ENCODE assay signal across 22 mouse cellular contexts in genomic region chr2:158099537-158099936, GRCm38 (mm10). TPM values are rescaled to one million over a fixed set of nuclear protein-coding genes. Genes with fewer than 3 reads are reported as not detected.
DNase-seq lines count a peak whose midpoint lies in the region; ATAC-seq and TF ChIP-seq lines count a peak whose summit lies in the region.
"Had no signal": no experiment of that assay in that cellular context is flagged by ENCODE, and none has a peak within 500 bp of the region (broad histone marks: within the 10 kb centered on the region; RNA-seq: fewer than 3 reads in every experiment).

No protein-coding gene starts in this region.

- ATAC-seq in kidney, embryonic 14.5 days (ENCODE audit: low FRiP score, low TSS enrichment): 0 out of 2 replicates have a peak, but pooled peaks have one; percentile 41
- ATAC-seq in limb, embryonic 13.5 days (ENCODE audit: low FRiP score, low read depth): peak; percentile 15; the same call in 1 of the 2 replicates
- ATAC-seq in limb, embryonic 14.5 days (ENCODE audit: low FRiP score, low read depth): peak; percentile 44; the same call in 1 of the 2 replicates
- ATAC-seq: CD4-positive, CD25-positive, alpha-beta regulatory T cell, adult 4 months; forebrain, embryonic 13.5 days; forebrain, embryonic 16.5 days had no signal

- H3K79me2 ChIP-seq in myocyte (ENCODE audit: control insufficient read depth, insufficient read depth): no peaks in the 10 kb centered on the region

- WGBS in kidney, embryonic 14.5 days: 68% methylated on average over 3 of the region's 3 CpGs
- WGBS in limb, embryonic 13.5 days: 45% methylated on average over 3 of the region's 3 CpGs
- WGBS in limb, embryonic 10.5 days: 90% methylated on average over 3 of the region's 3 CpGs
- WGBS in limb, embryonic 14.5 days: 51% methylated on average over 3 of the region's 3 CpGs

- no peak overlapping the region for H3K4me3 ChIP-seq in kidney, embryonic 14.5 days (ENCODE audit: low read length)
- no peak overlapping the region for H3K4me3 ChIP-seq in limb, embryonic 13.5 days
- no peak overlapping the region for H3K4me3 ChIP-seq in limb, embryonic 10.5 days
- H3K4me3 ChIP-seq in limb, embryonic 14.5 days (replicated peaks; ENCODE audit: low read length): no peak overlapping the region
- H3K4me3 ChIP-seq in myocyte: no peak overlapping the region
- H3K4me3 ChIP-seq: embryonic facial prominence, embryonic 13.5 days; forebrain, embryonic 10.5 days; forebrain, embryonic 13.5 days; hindbrain, embryonic 12.5 days had no signal

- H3K27ac ChIP-seq in kidney, embryonic 14.5 days (ENCODE audit: low read depth, low read length): no peak overlapping the region
- H3K27ac ChIP-seq in limb, embryonic 13.5 days: no peak overlapping the region
- no peak overlapping the region for H3K27ac ChIP-seq in limb, embryonic 10.5 days
- no peak overlapping the region for H3K27ac ChIP-seq in limb, embryonic 14.5 days (replicated peaks; ENCODE audit: low read depth, low read length)
- H3K27ac ChIP-seq: embryonic facial prominence, embryonic 13.5 days; forebrain, embryonic 10.5 days; forebrain, embryonic 13.5 days; hindbrain, embryonic 12.5 days had no signal

- no peak for DNase-seq in kidney, adult 9 months
- no peak for DNase-seq in limb, embryonic 10.5 days (ENCODE audit: low spot score)
- peak; percentile 48 for DNase-seq in limb, embryonic 14.5 days (ENCODE audit: low spot score)
- DNase-seq in layer of hippocampus, postnatal 14 days (ENCODE audit: low spot score in 2 of 2): no peak
- DNase-seq in natural killer cell, adult 2 months (ENCODE audit: low spot score in 2 of 2): no peak
- DNase-seq: adrenal gland, adult 2 months; adrenal gland, postnatal 14 days; cerebellum, adult 11 months; cerebellum, adult 2 months; cerebellum, adult 9-11 months; gastrocnemius, postnatal 10 days; gastrocnemius, postnatal 36 days had no signal

- no peak for TF ChIP-seq POLR2A in limb, embryonic 14.5 days (IDR thresholded peaks at IDR 0.05; ENCODE audit: borderline replicate concordance, extremely low read depth, insufficient read depth, insufficient read length)
- no peak for TF ChIP-seq POLR2A in myocyte (IDR thresholded peaks at IDR 0.05; ENCODE audit: insufficient read length, low read depth)

- H3ac ChIP-seq in myocyte (ENCODE audit: control insufficient read depth, insufficient read length): no peak overlapping the region

- no peaks in the 10 kb centered on the region for H3K36me3 ChIP-seq in kidney, embryonic 14.5 days (ENCODE audit: control insufficient read depth, insufficient read depth, low read length)
- H3K36me3 ChIP-seq in limb, embryonic 13.5 days: no peaks in the 10 kb centered on the region
- H3K36me3 ChIP-seq in limb, embryonic 10.5 days: no peaks in the 10 kb centered on the region
- H3K36me3 ChIP-seq in limb, embryonic 14.5 days (ENCODE audit: control insufficient read depth, insufficient read depth, low read length): no peaks in the 10 kb centered on the region
- H3K36me3 ChIP-seq in myocyte (ENCODE audit: control insufficient read depth, insufficient read depth): no peaks in the 10 kb centered on the region
- H3K36me3 ChIP-seq: embryonic facial prominence, embryonic 13.5 days; forebrain, embryonic 10.5 days; hindbrain, embryonic 12.5 days had no signal

- H3K9me3 ChIP-seq in kidney, embryonic 14.5 days (ENCODE audit: control insufficient read depth, low read length): no peaks in the 10 kb centered on the region
- no peaks in the 10 kb centered on the region for H3K9me3 ChIP-seq in limb, embryonic 13.5 days
- no peaks in the 10 kb centered on the region for H3K9me3 ChIP-seq in limb, embryonic 10.5 days (replicated peaks)
- H3K9me3 ChIP-seq in limb, embryonic 14.5 days (ENCODE audit: control insufficient read depth, low read length): no peaks in the 10 kb centered on the region
- H3K9me3 ChIP-seq: embryonic facial prominence, embryonic 13.5 days; forebrain, embryonic 10.5 days; forebrain, embryonic 13.5 days; hindbrain, embryonic 12.5 days had no signal

- H3K4me1 ChIP-seq in kidney, embryonic 14.5 days (ENCODE audit: control insufficient read depth, insufficient read depth, low read length): peaks cover 4% of the 10 kb centered on the region; the same call in 1 of the 2 replicates
- peaks cover 18% of the 10 kb centered on the region for H3K4me1 ChIP-seq in limb, embryonic 13.5 days
- H3K4me1 ChIP-seq in limb, embryonic 10.5 days: no peaks in the 10 kb centered on the region; the same call in 1 of the 2 replicates
- peaks cover 3% of the 10 kb centered on the region for H3K4me1 ChIP-seq in limb, embryonic 14.5 days (ENCODE audit: control insufficient read depth, insufficient read depth, low read length)
- H3K4me1 ChIP-seq: forebrain, embryonic 13.5 days; hindbrain, embryonic 12.5 days had no signal

- no peak overlapping the region for H3K4me2 ChIP-seq in kidney, embryonic 14.5 days (replicated peaks; ENCODE audit: low read depth, low read length)
- H3K4me2 ChIP-seq in limb, embryonic 13.5 days (replicated peaks): no peak overlapping the region
- H3K4me2 ChIP-seq in limb, embryonic 14.5 days (replicated peaks; ENCODE audit: low read depth, low read length, severe bottlenecking): no peak overlapping the region
- H3K4me2 ChIP-seq in myocyte (ENCODE audit: low read depth): peak overlapping the region; percentile 40
- H3K4me2 ChIP-seq: embryonic facial prominence, embryonic 13.5 days; forebrain, embryonic 13.5 days; heart, embryonic 11.5 days; hindbrain, embryonic 12.5 days had no signal

- no peaks in the 10 kb centered on the region for H3K27me3 ChIP-seq in kidney, embryonic 14.5 days (ENCODE audit: control insufficient read depth, insufficient read depth, low read length)
- no peaks in the 10 kb centered on the region for H3K27me3 ChIP-seq in limb, embryonic 13.5 days
- no peaks in the 10 kb centered on the region for H3K27me3 ChIP-seq in limb, embryonic 10.5 days (ENCODE audit: low read depth, poor library complexity, severe bottlenecking)
- H3K27me3 ChIP-seq in limb, embryonic 14.5 days (ENCODE audit: control insufficient read depth, insufficient read depth, low read length): no peaks in the 10 kb centered on the region
- no peaks in the 10 kb centered on the region for H3K27me3 ChIP-seq in myocyte (ENCODE audit: control insufficient read depth, insufficient read depth, insufficient read length)
- H3K27me3 ChIP-seq: embryonic facial prominence, embryonic 13.5 days; forebrain, embryonic 13.5 days; hindbrain, embryonic 12.5 days had no signal

- no peak overlapping the region for H3K9ac ChIP-seq in kidney, embryonic 14.5 days (ENCODE audit: low read depth, low read length)
- no peak overlapping the region for H3K9ac ChIP-seq in limb, embryonic 13.5 days
- H3K9ac ChIP-seq in limb, embryonic 14.5 days (ENCODE audit: low read depth, low read length, severe bottlenecking): no peak overlapping the region
- H3K9ac ChIP-seq: embryonic facial prominence, embryonic 13.5 days; forebrain, embryonic 13.5 days; hindbrain, embryonic 12.5 days had no signal

TF ChIP-seq in myocyte, 11 proteins besides CTCF, POLR2A, EP300 and RAD21:
- TF ChIP-seq CEBPB (IDR thresholded peaks at IDR 0.05; ENCODE audit: insufficient read depth, poor library complexity, severe bottlenecking): no peak
- TF ChIP-seq MYOG (IDR thresholded peaks at IDR 0.05; ENCODE audit: control insufficient read depth in 1 of 3, insufficient read depth in 1 of 3, insufficient read length in 2 of 3, low read depth in 2 of 3): peak in 1 of 3 experiments; percentile 51
- peak; percentile 43 to 73 (median 70) for TF ChIP-seq MYOD1 (IDR thresholded peaks at IDR 0.05; ENCODE audit: control insufficient read depth in 1 of 3, insufficient read length in 2 of 3, low read depth in 2 of 3)
- peak; percentile 83 for TF ChIP-seq TCF12 (IDR thresholded peaks at IDR 0.05; ENCODE audit: insufficient read depth, poor library complexity, severe bottlenecking)
- TF ChIP-seq POLR2AphosphoS2 (IDR thresholded peaks at IDR 0.05; ENCODE audit: insufficient read length, low read depth): no peak
- no peak for TF ChIP-seq REST (IDR thresholded peaks at IDR 0.05; ENCODE audit: insufficient read depth, insufficient read length)
- TF ChIP-seq TCF3 (IDR thresholded peaks at IDR 0.05; ENCODE audit: insufficient read length, low read depth): no peak
- TF ChIP-seq MAX (IDR thresholded peaks at IDR 0.05; ENCODE audit: low read depth): no peak
- no peak for TF ChIP-seq USF1 (IDR thresholded peaks at IDR 0.05; ENCODE audit: low read depth)
- TF ChIP-seq SRF (IDR thresholded peaks at IDR 0.05; ENCODE audit: control insufficient read depth, insufficient read length, low read depth): no peak
TF ChIP-seq in myocyte: peak in this region for 3.

RNA-seq across cellular contexts. Expression of gene Tgm2, which starts 46.7 kb away (rescaled TPM):
- 15.3 and 17.3 TPM in 2 replicates for polyA plus RNA-seq in kidney, embryonic 14.5 days (2014; fragmentation: Nextera tagmentation; extraction: Ambion mirVana)
- 6.2 and 7.5 TPM in 2 replicates for polyA plus RNA-seq in limb, embryonic 13.5 days (2015; fragmentation: Nextera tagmentation; extraction: Ambion mirVana)
- polyA plus RNA-seq in limb, embryonic 10.5 days (2016; fragmentation: Nextera tagmentation; extraction: Ambion mirVana): 3.7 and 5.5 TPM in 2 replicates
- 12.1 and 14.8 TPM in 2 replicates for polyA plus RNA-seq in limb, embryonic 14.5 days (2012; rRNA removed)
- 6.7 and 6.9 TPM in 2 replicates for polyA plus RNA-seq in limb, embryonic 14.5 days (2014; fragmentation: Nextera tagmentation; extraction: Ambion mirVana)
- polyA plus RNA-seq in myocyte (2012; fragmentation: generic; extraction: Trizol): 61.0 TPM
- total RNA-seq in layer of hippocampus, postnatal 14 days (2021): 1 to 10 TPM; 5.8 to 6.0 TPM
